Comparison of ENCODE assay signal across 19 mouse cellular contexts in the genomic region with DNA sequence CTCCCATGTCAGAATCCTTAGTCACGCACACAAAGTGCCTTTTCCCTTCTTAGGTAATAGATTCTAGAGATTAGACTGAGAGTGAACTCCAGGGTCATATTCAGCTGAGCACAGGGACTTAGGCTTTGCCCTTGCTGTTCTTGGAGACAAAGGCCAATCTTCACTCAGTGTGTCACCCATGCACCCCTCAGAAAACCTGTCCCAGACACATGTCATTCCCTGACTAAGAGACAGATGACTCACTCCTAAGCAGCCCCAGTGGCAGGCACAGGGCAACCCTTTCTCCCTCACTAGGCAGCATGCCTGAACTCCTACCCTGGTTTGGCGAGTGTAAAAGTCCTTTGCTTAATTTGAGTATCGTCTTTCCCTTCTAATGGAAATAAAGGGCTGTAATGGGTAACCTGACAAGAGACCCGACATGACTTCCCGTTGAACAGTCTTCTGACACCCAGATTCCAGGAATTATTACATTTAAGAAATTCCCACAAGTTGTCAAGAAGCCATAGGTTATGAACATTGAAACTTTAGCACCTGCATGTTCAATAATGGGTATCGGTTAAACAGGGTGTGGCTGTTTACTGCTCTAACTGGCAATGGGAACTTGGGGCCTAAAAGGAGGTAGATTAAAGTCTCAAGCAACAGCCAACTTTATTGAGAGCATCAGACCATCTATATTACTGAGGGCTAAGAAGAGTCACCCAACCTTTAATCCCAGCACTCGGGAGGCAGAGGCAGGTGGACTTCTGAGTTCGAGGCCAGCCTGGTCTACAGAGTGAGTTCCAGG. TPM values are rescaled to one million over a fixed set of nuclear protein-coding genes. Genes with fewer than 3 reads are reported as not detected.
A peak's percentile ranks its signal among the peaks of the same experiment; 100 is the strongest.
DNase-seq lines count a peak whose midpoint lies in the region; ATAC-seq and TF ChIP-seq lines count a peak whose summit lies in the region.
"Had no signal": no experiment of that assay in that cellular context is flagged by ENCODE, and none has a peak within 500 bp of the region (broad histone marks: within the 10 kb centered on the region; RNA-seq: fewer than 3 reads in every experiment).

No protein-coding gene starts in this region.

- no peaks in the 10 kb centered on the region for H3K36me3 ChIP-seq in heart, embryonic 13.5 days
- H3K36me3 ChIP-seq in heart, embryonic 12.5 days: no peaks in the 10 kb centered on the region
- no peaks in the 10 kb centered on the region for H3K36me3 ChIP-seq in E14TG2a.4 (ENCODE audit: insufficient read depth, low read length)
- no peaks in the 10 kb centered on the region for H3K36me3 ChIP-seq in stomach, embryonic 15.5 days
- H3K36me3 ChIP-seq: embryonic facial prominence, embryonic 12.5 days; hindbrain, embryonic 12.5 days; liver, embryonic 15.5 days had no signal

- no peaks in the 10 kb centered on the region for H3K9me3 ChIP-seq in heart, embryonic 13.5 days
- H3K9me3 ChIP-seq in heart, embryonic 12.5 days (replicated peaks): no peaks in the 10 kb centered on the region
- no peaks in the 10 kb centered on the region for H3K9me3 ChIP-seq in E14TG2a.4 (ENCODE audit: low read length)
- H3K9me3 ChIP-seq in stomach, embryonic 15.5 days: no peaks in the 10 kb centered on the region
- H3K9me3 ChIP-seq: embryonic facial prominence, embryonic 12.5 days; hindbrain, embryonic 12.5 days; liver, embryonic 15.5 days had no signal

- DNase-seq in R1 (ENCODE audit: low read depth, low spot score): peak; percentile 43
- no peak for DNase-seq in heart, postnatal 14 days
- DNase-seq in embryo, embryonic 9.5 days (ENCODE audit: extremely low spot score): no peak
- DNase-seq: cerebellum, adult 11-12 months; kidney, adult 2 months; lung, postnatal 10 days; spleen, adult 18-20 months had no signal

- no peak overlapping the region for H3K9ac ChIP-seq in heart, embryonic 13.5 days
- no peak overlapping the region for H3K9ac ChIP-seq in heart, embryonic 12.5 days
- no peak overlapping the region for H3K9ac ChIP-seq in stomach, embryonic 15.5 days
- H3K9ac ChIP-seq: embryonic facial prominence, embryonic 12.5 days; hindbrain, embryonic 12.5 days; liver, embryonic 15.5 days had no signal

- 78% methylated on average over 8 of the region's 8 CpGs for WGBS in heart, embryonic 13.5 days
- 80% methylated on average over 8 of the region's 8 CpGs for whole genome bisulfite sequencing in heart, embryonic 12.5 days
- 69% methylated on average over 8 of the region's 8 CpGs for WGBS in stomach, embryonic 15.5 days

- intact Hi-C loops in heart, postnatal 14 days (cut with DNase I): no loop called here

- no peak overlapping the region for H3K4me2 ChIP-seq in heart, embryonic 13.5 days
- H3K4me2 ChIP-seq in heart, embryonic 12.5 days: no peak overlapping the region
- no peak overlapping the region for H3K4me2 ChIP-seq in stomach, embryonic 15.5 days
- H3K4me2 ChIP-seq: embryonic facial prominence, embryonic 12.5 days; hindbrain, embryonic 12.5 days; liver, embryonic 15.5 days had no signal

- H3K27me3 ChIP-seq in heart, embryonic 13.5 days (replicated peaks): no peaks in the 10 kb centered on the region
- no peaks in the 10 kb centered on the region for H3K27me3 ChIP-seq in heart, embryonic 12.5 days (replicated peaks)
- H3K27me3 ChIP-seq in E14TG2a.4 (ENCODE audit: insufficient read depth, low read length): no peaks in the 10 kb centered on the region
- H3K27me3 ChIP-seq in stomach, embryonic 15.5 days (replicated peaks): no peaks in the 10 kb centered on the region
- H3K27me3 ChIP-seq: embryonic facial prominence, embryonic 12.5 days; hindbrain, embryonic 12.5 days had no signal

- ATAC-seq in heart, embryonic 13.5 days (ENCODE audit: extremely low read depth, insufficient number of reproducible peaks, low FRiP score, low TSS enrichment): no peak
- no peak for ATAC-seq in heart, embryonic 12.5 days (ENCODE audit: insufficient number of reproducible peaks, low FRiP score)
- no peak for ATAC-seq in stomach, embryonic 15.5 days (ENCODE audit: insufficient read depth, low FRiP score, low read depth)

- peaks cover 40% of the 10 kb centered on the region for H3K4me1 ChIP-seq in heart, embryonic 13.5 days
- H3K4me1 ChIP-seq in heart, embryonic 12.5 days (replicated peaks): peaks cover 38% of the 10 kb centered on the region
- peaks cover 80% of the 10 kb centered on the region for H3K4me1 ChIP-seq in E14TG2a.4 (replicated peaks; ENCODE audit: low read depth, low read length)
- H3K4me1 ChIP-seq in stomach, embryonic 15.5 days: peaks cover 29% of the 10 kb centered on the region

- H3K4me3 ChIP-seq in heart, embryonic 13.5 days: no peak overlapping the region
- no peak overlapping the region for H3K4me3 ChIP-seq in heart, embryonic 12.5 days
- peak overlapping the region; percentile 37 for H3K4me3 ChIP-seq in E14TG2a.4 (replicated peaks; ENCODE audit: low read length)
- no peak overlapping the region for H3K4me3 ChIP-seq in stomach, embryonic 15.5 days (replicated peaks)
- H3K4me3 ChIP-seq: embryonic facial prominence, embryonic 12.5 days; hindbrain, embryonic 12.5 days; liver, embryonic 15.5 days; megakaryocyte, embryonic 14.5 days had no signal

- peak overlapping the region; percentile 22; the same call in 1 of the 2 replicates for H3K27ac ChIP-seq in heart, embryonic 13.5 days (replicated peaks)
- H3K27ac ChIP-seq in heart, embryonic 12.5 days (ENCODE audit: poor library complexity, severe bottlenecking): no peak overlapping the region
- H3K27ac ChIP-seq in stomach, embryonic 15.5 days: peak overlapping the region; percentile 21; the same call in 1 of the 2 replicates
- H3K27ac ChIP-seq: embryonic facial prominence, embryonic 12.5 days; hindbrain, embryonic 12.5 days; liver, embryonic 15.5 days had no signal

- TF ChIP-seq CTCF in E14TG2a.4 (conservative IDR thresholded peaks at IDR 0.05; ENCODE audit: low read length): no peak

RNA-seq across cellular contexts. Expression of a gene that starts 4.4 kb away (rescaled TPM):
- 40.2 and 43.4 TPM in 2 replicates for polyA plus RNA-seq in heart, embryonic 13.5 days (2015; fragmentation: Nextera tagmentation; extraction: Ambion mirVana)
- 46.4 and 47.2 TPM in 2 replicates for polyA plus RNA-seq in heart, embryonic 12.5 days (2016; fragmentation: Nextera tagmentation; extraction: Ambion mirVana)
- polyA plus RNA-seq in stomach, embryonic 15.5 days (2015; fragmentation: Nextera tagmentation; extraction: Ambion mirVana): 38.7 and 39.7 TPM in 2 replicates
- total RNA-seq in heart, postnatal 14 days (2021): 10 to 100 TPM; 27.1 to 35.7 TPM
- total RNA-seq: monocyte, adult 5-6 weeks had no signal

RNA-seq across cellular contexts. Expression of a gene that starts 57.2 kb away (rescaled TPM):
- polyA plus RNA-seq in heart, embryonic 13.5 days (2015; fragmentation: Nextera tagmentation; extraction: Ambion mirVana): 1.9 TPM in 1 of 2 replicates, not detected in the other
- polyA plus RNA-seq in heart, embryonic 12.5 days (2016; fragmentation: Nextera tagmentation; extraction: Ambion mirVana): not detected in 2 replicates
- polyA plus RNA-seq in stomach, embryonic 15.5 days (2015; fragmentation: Nextera tagmentation; extraction: Ambion mirVana): 3,283 and 4,119 TPM in 2 replicates
- total RNA-seq in heart, postnatal 14 days (2021): not detected
- total RNA-seq: left cerebral cortex, adult 18-20 months; monocyte, adult 5-6 weeks had no signal
- polyA plus RNA-seq: embryonic facial prominence, embryonic 12.5 days; hindbrain, embryonic 12.5 days; limb, embryonic 11.5 days; neural tube, embryonic 14.5 days had no signal

Comparison
In these comparisons a context has a peak if more than half of its experiments do, and no peak if none do; other contexts are left out.
1. RNA of a gene that starts 57.2 kb away (polyA plus RNA-seq): 3,283 to 4,119 TPM in stomach, embryonic 15.5 days; 1.9 TPM in heart, embryonic 13.5 days and not detected in heart, embryonic 12.5 days; every median in the first group is over 1,000 times any median in the second.